Mouse (Mus musculus): ENCODE data around the gene Atp1a2.

Gene Atp1a2

DNA sequence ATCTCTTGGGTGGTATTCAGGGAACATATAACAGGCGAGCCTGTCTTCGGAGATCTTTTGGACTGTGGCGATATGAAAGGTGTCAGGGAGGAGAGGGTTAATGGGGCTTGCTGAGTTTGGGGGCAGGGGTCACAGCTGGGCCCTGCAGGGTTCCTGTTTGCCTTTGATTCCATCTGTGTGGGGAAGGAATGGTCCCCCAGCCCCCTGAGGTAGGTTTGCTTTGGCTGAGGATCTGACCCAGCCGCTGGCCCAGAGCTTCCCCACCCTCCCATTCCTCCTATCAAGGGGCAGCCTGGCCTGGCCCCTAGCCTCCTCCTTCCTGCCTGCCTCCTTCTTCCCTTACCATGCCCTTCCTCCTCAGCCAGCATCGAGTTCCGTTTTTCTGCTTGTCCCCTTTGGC lies 5.0 kb upstream of the Atp1a2 start:
- no peak for DNase-seq

DNA sequence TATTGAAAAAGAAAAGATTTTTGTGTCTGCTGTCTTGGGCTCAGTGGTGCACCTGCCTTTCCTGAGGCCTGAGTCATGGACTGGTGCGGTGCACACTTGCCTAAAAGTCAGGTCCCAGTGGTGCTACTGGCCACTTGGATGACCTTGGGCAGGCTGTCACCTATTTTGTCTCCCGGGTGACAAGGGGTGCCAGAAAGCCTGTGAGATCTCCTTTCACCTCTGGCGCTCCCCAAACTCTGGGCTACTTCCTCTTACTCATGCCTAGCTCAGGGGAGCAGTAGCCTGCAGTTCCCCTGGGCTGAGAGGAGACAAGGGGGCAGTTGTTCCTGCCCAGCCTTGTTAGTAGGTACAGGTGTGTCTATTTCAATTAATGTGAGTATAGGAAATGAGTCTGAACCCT lies 4.4 kb upstream of the Atp1a2 start:
- no peak for DNase-seq

DNA sequence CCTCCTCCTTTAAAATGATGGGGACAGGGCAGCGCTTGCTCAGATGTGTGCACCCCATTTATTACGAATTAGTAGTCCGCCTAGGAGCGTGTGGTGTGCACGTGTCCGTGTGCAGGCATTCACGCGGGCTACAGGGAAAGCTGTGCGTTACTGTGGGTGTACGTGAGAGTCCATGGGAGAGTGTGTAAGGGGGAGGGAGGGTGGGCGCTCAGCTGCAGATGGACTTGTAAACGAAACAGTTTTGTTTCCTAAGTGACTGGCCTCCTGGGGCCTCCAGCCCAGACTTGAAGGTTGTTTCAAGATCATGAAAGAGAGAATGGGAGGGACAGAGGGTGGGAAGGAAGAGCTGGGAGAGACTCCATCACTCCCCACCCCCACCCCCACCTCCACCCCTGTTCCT lies 3.3 kb upstream of the Atp1a2 start:
- no peak for DNase-seq

DNA sequence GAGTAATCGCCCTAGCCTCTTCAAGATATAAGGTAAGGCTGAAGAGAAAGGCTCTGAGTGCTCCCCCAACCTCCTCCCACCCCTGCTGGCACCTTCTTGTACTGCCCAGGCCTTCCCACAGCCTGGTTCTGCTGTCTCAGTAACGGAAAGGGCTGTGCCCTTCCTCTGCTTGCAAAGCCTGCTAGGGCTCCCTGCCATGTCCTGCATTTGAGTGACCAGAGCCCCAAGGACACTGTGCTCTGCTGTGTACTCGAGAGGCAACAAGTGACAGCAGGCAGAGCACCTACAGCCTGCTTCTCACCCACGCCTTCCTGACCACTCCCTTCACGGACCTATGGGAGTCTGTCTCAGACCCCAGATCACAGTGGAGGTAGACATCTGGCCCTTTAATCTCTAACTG lies 2.4 kb upstream of the Atp1a2 start:
- no peak for DNase-seq

DNA sequence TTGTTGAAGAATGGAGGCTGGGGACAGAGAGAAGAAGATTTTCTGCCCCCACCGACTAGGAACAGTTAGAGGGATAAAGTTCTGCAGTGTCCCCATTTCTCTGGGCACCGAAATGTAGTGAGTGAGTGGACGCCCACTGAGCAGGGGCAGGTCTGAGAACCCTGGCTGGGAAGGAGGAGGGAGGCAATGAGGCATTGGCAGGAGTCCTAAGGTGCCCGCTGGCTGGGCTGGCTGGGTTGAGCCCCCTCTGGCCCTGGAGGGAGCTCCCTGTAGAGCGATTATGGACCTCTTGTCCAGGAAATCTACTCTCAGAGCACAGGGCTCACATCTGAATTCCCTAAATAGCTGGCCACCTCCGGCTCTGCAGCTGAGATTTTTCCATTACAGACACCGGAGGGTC lies 1.7 kb upstream of the Atp1a2 start:
- no peak for DNase-seq

DNA sequence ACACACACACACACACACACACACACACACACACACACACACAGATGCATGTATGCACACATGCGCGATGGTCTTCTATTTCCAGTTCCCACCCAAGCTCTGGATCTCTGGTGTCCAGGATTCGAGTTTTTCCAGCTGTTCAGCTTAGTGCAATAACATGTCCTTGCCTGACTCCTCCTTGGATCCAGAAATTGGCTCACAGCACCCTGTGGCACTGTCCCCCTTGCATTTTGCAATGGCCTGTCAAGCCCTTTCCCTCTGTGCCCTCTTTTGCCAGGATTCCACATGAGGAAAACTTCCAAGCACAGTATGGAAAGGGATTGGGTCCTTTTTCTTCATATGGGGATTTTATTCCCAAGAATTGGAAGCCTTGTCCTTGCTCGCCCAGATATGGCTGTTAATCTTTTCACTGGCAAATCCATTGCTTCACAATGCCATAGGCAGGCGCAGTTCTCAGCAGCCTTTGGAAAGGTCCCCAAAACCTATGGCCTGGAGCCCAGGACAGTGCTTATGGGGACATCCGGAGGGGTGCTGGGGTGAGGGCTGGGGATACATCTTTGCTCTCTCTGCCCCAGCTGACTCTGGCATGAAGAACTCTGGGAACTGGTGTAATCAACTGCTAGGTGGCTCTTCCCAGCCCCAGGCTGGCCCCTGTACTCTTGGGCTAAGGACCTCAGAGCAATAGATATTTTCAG lies 901 bp downstream of the Atp1a2 start:
- DNase-seq = no peak

DNA sequence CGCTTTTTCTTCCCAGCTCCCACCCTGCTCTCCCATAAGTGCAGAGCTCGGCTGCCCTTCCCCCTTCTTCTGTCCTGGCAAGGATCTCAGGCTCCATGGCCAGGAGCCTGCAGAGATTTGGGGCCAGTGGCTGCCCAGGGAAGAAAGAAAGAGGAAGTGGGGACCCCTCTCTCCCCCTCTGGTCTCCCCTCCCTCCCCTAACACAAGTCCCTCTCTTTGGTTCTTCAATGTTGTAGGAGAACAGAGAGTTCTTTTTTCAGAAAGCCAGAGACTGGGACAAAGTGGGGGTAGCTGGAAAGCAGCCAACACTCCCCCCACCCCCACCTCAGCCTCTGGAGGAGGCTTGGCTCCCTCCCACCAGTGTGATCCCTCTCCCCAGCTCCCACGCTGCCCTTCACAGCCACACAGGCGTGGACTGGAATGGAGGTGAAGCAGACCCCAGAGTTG lies 2.1 kb downstream of the Atp1a2 start:
- no peak for DNase-seq

DNA sequence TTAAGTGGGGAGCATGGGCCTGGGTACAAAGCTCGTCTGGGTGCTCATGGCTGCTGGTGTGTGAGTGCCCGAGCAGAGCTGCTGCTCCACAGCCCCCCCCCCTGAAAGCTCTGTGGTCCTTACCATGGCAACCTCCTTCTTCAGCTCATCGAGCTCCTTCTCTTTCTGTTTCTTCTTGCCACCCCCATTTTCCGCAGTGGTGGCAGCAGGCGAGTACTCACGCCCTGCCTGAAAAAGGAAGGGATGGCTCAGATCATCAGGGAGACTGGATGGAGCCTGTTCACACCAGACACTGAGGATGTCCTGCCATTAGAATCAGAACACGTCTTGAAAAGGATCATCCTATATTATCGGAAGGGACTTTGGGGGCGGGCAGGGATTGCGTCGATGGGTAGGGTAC lies 4.4 kb downstream of the Atp1a2 start:
- DNase-seq = peak; percentile 56

DNA sequence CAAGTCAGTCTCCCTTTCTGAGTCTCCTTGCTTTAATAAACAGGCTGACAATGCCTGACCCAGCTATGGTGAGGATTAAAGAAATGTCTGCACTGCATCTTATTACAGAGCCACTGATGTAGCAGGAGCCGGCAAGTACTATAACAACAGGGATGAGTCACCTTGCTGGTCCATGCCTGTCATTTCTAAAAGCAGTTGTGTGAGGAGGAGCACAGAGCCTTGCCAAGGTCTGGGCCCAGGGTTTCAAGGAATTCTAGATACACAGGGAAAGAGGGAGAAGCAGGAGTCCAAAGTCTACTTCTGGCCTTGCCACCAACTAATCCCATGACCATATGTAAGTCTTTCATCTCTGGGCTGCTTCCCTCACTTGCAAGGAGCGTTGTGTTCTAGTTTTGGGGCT lies 5.0 kb downstream of the Atp1a2 start:
- DNase-seq = no peak

DNA sequence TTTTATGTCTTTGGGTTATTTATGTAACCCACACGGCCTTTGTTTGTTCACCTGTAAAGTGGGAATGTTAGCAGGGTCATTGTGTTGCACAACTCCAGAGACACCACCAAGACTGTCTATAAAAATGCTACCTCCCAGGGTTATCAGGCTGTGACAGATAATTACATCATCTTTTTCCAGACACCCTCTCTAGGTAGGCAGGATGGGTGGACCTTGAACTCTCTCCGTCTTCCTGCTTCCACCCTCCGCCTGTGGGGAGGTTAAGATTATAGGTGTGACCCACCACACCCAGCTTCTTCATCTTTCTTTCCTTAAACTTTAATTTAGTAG lies 8.3 kb downstream of the Atp1a2 start:
- no peak for DNase-seq

DNA sequence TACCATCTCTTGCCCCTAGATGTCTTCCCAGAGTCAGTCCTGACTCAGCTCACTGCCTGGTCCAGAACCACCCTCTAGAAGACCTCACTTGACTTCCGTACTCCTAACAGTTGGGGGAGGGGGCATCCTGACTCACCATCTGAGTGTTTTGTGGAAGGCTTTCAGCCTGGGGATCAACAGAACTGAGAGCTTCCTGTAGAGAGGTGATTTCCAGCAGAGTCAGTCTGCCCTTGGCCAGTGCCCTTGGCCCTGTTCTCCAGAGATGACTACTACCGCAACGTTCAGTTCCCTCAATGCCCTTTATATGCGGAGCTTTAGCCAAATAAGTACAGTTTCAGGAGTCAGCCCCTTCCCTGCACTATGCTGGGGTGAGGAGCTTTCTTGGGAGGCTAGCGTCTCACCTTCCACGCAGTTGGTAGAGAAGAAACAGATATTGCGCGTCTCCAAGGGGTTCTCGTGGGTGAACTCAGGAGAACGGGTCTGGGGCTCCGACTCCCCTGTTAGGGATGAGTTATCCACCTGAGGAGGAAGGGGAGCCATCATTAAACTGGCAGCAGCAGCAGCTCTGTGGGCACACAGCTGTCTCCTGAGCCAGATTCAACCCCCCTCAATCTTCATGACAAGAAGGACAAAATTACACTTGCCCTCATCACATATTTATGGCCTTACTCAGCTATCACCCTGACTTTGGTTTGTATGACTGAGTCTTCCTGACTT lies 8.8 kb downstream of the Atp1a2 start:
- no peak for DNase-seq

DNA sequence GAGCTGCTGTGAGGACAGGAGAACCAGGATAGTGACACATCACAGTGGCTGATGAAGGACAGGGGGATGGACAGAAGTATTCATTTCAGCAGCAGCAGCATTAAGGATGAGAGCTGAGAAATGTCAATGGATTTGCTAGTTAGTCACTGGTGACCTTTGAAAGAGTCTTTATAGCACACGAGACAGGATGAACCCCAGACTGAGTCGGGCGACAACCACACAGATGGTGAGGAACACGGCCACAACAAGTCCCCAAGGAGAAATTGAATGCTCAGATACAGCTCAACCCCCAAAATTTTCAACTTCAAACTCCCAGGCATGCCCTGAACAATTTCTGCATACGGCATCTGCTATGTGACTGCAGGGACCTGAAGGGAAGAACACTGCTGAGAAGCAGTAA lies 11.1 kb downstream of the Atp1a2 start:
- no peak for DNase-seq

DNA sequence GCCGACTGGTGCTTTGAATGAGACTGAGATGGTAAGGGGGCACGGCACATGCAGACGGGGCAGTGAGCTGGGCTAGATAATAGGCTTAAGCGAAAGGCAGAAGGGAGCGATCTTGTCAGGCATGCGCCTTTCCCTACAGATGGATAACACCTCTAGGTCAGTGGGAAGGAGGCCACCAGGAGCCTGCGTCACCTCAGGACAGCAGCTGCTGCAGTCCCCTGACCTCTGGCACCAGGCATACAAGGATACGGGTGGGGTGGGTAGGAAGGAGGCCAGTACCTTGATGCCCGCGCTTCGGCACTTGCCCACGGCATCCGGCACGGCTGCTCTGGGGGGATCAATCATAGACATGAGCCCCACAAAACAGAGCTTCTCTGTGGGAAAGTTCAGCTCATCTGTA lies 13.6 kb downstream of the Atp1a2 start:
- DNase-seq = peak; percentile 3

DNA sequence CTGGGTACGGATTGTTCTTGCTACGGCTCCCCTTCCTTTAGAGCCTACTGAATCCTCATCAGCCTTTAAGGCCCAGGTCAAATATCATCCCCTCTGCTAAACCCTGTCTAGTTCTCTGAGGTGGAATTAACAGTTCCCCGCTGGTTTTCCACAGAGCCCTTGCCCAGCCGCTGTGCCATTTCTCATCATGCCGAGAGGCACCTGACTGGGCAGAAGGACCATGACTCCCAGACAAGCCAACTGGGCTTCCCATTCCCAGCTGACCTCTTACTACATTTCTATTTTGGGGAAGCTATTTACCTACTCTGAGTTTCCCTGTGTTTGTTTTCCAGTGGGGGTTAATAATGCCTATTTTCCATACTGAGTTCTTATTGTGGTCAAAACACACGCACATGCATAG lies 14.8 kb downstream of the Atp1a2 start:
- DNase-seq = no peak

DNA sequence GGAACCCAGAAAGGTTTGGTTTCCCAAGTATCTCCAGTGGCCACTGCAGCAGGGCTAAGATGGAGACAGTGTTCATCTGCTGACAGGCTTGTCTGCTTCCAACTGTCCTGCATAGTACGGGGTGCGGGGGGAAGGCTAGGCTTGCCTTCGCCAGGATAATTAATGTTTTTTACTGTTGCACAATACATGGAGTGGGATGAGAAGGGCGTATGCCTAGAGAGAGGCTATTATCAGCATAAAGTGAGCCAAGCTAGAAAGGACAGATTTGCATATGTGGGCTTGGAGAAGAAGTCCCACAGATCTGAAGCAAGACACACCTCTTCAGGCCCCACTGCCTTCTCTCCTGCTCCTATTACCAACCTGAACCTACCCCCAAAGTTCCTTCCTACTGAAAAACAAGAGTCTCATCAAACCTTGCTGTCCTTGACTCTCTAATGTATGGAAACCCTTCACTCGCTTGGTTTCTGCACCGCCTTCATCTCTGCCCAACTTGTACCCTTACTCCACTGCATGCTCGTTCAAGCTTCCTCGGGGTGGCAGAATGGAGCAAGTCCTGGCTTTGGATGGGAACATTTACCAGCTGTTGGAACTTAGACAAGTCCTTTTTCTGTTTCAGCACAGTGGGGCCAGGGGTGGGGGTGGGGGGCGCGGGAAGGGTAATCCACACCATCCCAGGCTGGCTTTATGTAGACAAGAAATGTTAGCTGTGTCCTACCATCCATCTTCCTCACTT lies 16.2 kb downstream of the Atp1a2 start:
- DNase-seq = peak; percentile 40

DNA sequence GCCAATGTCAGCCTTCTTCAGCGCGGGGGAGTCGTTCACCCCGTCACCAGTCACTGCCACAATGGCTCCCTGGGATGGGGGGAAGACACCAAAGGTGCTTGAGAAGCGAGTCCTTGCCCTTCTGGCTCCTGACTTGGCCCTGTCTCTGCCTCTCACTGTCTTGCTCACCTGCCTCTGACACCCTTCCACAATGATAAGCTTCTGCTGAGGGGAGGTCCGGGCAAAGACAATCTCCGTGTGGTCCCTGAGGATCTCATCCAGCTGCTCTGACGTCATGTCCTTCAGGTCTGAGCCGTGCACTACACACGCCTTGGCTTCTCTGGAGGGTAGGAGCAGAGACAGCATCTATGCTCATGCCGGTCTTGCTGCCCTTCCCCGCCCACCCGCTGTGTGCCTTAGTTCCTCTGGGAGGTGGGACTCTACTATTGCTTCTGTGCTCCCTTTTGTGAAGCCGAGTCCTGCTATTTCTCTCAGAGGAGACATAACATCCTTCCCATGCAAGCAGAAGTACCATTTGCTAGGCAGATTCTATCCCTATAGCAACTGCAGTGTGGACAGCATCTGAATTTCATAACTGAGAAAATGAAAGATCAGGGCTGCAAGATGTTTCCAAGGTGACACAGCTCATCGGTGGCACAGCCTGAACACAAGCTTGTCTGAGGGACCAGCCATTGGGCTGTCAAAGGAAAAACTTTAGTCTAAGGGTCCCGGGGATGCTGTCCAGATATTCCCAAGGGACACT lies 17.9 kb downstream of the Atp1a2 start:
- peak; percentile 10 for DNase-seq

DNA sequence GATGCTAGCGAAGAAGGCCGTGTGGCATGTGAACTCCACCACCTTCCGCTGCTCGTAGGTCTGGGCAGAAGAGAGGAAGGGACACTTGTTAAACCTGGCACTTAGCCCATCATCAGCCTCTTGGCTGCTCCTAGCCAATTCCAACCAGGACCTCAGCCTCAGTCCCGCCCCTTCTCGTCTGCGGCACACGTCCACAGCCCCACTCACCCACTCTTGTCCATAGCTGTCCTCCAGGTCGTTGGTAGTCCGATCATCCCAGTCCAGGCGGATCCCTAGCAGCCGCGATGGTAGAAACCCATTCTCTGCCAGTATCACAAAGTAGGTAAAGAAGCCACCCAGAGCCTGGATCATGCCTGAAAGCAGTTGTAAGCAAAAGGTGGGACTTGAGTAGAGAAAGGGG lies 19.5 kb downstream of the Atp1a2 start:
- DNase-seq = no peak

DNA sequence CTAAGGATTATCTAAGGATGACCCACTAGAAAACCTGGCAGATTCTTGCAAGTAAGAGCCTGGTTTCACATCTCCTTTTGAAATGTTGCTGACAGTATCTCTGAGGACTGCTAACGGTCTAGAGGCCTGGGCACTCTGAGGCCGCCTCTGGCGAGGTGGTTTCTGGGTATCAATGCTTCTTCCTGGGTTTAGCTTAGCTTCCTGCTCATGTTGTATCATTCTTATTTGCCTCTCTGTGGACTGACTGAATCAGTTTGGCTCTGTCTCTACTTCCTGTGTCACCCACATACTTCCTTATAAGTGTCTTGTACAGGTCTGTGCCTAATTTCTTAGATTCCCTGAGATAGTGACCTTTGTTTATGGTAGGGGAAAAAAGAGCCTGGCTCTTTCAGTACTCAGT lies 20.7 kb downstream of the Atp1a2 start:
- DNase-seq = no peak

DNA sequence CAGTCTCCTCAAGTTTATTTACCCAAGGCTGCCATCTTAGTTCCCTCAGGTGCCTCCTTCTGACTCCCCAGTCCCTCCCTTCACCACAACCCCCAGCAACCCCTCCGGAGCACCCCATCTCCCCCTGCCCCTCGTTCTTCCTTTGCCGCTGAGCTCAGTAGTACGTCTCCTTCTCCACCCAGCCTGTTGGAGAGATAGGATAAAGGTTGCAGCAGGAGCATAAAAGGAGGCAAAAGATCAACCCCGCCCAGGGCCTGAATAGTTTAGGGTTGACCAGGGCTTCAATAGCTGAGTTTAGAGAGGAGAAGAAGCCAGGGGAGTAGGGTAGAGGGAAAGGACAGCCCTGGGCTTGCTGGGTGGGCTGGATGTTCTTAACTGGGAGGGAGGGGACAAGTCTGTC lies 23.3 kb downstream of the Atp1a2 start:
- no peak for DNase-seq

DNA sequence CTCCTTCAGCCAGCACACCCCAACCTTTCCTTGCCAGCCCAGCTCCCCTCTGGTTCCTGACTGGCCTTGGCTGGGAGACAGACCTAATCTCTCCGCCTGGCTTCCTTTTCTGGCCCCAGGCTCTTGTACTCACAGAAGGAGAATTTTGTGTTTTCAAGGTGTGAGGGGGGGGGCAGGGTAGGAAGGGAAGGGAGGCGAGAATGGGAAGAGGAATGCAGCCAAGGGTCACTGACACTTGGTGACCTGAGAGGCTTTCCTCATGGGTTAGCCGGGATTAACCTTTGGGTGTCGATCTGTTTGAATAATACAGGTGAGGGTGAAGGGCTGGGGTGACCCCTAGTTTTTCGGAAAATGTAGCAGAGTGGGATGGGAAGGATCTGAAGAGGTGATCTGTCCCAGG lies 23.7 kb downstream of the Atp1a2 start:
- DNase-seq = no peak

DNA sequence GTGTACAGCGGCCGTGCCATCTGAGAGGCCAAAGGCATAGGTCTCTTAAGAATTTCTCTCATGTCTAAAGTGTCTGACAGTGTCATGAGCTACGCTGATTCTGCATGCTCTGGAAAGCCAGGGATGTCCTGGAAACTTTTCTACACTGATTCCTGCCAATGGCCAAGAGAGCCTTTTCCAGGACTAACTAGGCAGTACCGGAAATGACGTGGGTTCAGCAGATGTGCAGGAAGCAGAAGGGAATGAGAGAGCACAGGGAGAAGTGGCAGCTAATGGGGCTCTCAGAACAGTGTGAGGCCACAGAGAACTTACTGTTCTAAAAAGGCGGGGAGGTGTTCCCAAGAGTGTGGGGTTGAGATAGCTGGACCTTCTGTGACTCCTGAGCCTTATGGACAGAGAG lies 24.5 kb downstream of the Atp1a2 start:
- no peak for DNase-seq

DNA sequence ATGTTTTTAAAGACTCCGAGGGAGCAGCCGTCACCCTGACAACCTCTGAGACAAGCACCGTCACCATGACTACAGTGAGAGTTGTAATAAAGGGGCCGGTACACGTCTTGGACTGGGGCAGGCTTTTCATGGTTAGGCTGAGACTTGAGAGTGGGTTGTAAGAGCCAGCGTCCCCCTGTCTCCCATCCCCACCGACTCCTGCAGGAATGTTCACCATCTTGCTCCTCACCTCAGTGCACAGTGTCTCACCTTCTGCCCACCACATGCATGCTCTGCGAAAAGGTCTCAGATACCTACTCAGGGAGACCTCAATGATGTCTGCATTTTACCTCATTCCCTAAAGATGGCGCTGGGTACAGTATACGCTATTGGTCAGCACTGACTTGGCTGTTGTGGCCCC lies 26.1 kb downstream of the Atp1a2 start:
- DNase-seq = no peak

DNA sequence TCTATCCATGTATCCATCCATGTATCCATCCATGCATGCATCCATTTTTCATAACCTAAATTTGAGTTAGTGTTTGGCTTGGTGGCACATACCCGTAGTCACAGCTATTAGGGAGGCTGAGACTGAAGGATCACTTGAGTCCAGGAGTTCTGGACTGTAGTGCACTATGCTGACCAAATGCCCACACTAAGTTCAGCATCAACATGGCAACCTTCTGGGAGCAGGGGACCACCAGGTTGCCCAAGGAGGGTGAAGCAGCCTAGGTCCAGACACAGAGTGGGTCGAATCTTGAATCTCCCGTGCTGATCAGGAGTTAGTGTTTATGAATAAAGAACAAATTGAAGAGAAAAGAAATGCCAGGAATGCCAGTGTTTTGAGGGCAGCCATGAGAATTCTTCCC lies 26.7 kb downstream of the Atp1a2 start:
- DNase-seq = no peak

All from right cerebral cortex, postnatal 25 days (tissue).